Mouse (Mus musculus) NIH3T3 (cell line): ENCODE results near the gene Dusp21.

Experiments used
- DNase-seq: peaks from one replicate; pipeline ENCODE4 v3.0.0-alpha.2; 2012; ENCODE audit warnings: low read depth

The Dusp21 gene

GRCm38 (mm10) chrX:18145557-18145956 is at the start of gene Dusp21:
Gene Dusp21 (plus strand): TSS chrX:18145857.
- no peak for DNase-seq

GRCm38 (mm10) chrX:18160734-18161442 is 15.2 kb downstream of the Dusp21 start:
- DNase-seq = no peak

- no peak for DNase-seq
Measured at GRCm38 (mm10) chrX:18161796-18162191, 16.1 kb downstream of the Dusp21 start.

DNA sequence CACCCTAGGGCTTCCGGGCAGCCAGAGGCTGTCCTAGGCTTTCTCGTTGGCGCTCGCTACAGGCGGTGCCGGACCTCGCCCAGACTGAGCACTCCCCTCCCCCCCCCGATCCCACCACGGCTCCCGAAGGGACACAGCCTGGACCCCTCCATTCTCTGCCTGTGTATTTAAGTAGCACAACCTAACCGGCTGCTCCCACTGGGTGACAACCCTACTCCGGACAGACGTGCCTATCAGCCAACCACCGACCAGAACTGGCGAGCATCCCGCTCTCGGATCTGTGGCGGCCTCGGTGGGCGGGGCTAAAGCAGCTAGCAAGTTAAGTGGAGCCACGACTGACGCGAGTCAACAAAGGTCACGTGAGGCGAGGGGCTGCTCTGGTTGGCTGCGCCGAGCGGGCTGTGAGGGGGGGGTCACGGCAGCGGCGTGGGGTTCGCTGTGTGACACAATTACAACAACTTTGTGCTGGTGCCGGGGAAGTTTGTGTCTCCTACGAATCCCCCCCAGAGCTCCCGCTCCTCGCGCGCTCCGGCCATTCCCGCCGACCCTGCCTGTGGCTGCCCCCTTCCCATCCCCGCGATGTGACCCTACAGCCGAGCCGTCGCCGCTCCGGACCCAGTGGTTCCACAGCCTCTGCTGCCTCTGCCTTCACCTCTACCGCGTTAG is 16.7 kb downstream of the Dusp21 start, which contains the start of gene Kdm6a:
TSS of gene Kdm6a (plus strand) at position 384 of the 666 bp plus-strand sequence.
- peak; percentile 98 for DNase-seq

DNA sequence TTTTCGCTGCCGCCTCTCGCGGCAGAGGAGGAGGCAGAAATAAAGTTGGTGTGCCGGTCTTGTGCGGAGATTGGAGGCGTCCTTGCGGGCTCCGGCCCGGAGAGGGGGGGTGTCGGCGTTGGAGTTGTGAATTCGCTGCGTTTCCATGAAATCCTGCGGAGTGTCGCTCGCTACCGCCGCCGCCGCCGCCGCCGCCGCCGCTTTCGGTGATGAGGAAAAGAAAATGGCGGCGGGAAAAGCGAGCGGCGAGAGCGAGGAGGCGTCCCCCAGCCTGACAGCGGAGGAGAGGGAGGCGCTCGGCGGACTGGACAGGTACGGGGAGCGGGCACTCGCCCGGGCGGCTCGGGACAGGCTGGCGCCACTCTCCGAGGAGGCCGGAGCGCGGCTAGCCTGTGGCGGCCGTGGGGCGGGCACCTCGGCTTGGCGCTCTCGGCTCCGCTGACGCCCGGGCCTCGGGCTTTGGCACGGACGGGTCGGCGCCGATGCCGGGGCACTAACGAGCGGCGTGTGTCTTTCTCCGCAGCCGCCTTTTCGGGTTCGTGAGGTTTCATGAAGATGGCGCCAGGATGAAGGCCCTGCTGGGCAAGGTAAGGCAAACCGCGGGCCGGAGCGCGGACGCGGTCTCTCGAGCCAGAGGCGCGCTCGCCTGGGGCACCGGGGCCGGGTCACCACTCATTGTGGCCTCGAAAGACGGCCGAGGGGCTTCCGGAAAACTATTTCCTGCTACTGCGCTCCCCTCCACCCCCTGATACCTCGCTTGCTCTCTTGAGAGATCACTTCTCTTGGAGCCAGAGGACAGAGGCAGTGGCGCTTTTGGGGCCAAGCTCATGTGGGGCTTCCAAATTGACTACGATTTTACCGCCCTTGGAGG is 17.4 kb downstream of the Dusp21 start:
- DNase-seq = peak; percentile 74

DNA sequence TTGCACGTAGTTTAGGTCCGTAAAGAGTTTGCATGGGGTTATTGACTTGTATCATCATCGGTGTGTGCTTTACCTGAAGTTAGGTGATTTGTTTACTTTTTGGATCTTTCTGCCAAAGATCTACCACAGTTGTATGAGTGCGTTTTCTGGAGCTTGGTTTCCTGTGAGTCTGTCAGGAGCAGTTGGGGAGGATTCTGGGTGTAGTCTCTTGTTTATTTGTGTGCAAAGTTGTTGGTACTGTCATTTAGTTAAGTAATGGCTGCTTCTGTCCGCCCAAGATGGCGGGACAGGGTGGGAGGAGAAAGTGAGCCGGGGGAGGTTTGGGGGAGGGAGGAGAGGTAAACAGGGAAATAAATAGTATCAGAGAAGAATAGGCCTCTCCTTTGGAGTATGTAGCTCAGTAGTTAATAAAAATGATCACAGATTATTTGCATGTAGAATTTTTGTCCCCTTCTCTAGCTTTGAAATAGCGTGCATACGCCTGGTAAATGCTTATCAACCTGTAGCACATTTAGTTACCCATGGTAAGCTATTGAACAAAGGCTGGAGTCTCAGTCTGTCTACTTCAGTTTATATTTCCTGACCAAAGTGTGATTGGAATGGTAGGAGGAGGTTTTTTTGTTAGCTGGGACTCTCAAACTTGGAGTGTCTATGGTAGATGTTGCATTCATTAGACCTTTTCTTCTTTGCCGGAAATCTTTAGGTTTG is 18.4 kb downstream of the Dusp21 start:
- DNase-seq = peak; percentile 64

DNA sequence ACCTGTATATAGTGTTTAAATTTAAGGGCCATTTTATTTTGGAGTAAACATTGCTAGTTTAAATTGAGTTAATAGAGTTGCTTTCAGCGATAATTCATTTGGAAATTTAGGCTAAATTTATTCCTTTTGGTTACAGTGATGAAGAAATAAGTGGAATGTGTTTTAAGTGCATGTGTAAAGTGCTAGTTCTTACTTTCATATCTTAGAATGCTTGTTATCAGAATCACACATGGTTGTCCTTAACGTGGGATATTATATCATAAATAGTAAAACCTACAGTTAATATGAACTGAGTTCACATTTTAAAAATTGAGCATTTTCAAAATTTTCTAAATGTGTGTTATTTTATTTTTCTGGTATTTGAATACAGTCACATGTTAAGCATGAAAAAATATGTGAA is 19.5 kb downstream of the Dusp21 start:
- no peak for DNase-seq

DNA sequence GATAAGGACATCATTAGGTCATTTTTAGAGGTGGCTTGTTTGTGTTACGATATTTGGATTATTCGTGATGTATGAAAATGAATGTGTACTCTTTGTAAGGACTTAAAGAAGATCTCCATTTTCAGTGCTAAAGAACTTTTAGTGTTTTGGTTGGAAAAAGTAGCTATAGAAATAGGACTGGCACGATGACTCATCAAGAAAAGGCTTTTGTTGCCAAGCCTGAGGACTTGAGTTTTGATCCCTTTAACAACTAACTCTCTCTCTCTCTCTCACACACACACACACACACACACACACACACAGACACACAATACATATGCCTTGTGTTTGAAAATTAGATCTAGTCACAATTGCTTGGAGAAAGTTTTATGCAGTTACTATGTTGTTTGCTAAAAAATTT is 21.3 kb downstream of the Dusp21 start:
- peak; percentile 52 for DNase-seq

- DNase-seq = no peak
Measured at GRCm38 (mm10) chrX:18168940-18169339, 23.3 kb downstream of the Dusp21 start.

GRCm38 (mm10) chrX:18174831-18175230 is 29.2 kb downstream of the Dusp21 start:
- DNase-seq = no peak

DNA sequence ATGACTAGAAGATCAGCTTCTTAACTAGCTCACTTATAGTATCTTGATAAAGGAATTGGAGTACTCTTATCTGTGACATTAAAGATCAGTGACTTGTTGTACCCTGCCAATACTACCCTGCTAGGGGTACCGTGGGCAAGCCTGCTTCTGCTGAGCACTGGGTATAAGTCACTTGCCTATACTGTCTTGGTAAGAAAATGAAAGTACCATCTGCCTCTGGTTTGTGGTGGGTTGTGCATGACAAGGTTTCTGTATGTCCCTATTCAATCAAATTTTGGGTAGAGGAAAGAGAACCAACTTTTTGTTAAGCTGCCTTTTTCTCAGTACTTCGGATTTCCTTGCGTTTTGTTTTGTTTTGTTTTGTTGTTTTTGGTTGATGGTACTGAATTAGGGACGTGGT is 32.1 kb downstream of the Dusp21 start:
- DNase-seq = no peak

DNA sequence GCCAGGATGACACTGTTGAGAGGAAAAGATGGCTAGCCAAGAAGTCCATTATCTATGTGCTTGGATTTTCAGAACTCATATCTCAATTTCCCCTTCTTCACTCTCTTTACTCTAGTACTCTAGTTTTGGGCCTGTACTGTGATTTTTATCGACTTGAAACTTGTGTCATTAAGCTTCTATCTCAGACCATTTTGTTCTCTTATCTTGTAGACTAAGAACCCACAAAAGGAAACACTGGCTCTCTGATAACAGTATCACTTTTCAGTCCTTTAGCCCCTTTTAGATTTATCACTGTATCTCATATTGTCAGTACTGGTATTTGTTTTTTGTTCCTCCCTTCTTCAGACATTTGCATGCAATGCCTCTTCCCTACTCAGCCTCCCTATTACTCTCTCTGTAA is 33.8 kb downstream of the Dusp21 start:
- no peak for DNase-seq

- DNase-seq = no peak
Measured at GRCm38 (mm10) chrX:18187203-18187602, 41.5 kb downstream of the Dusp21 start.

- DNase-seq = no peak
Measured at GRCm38 (mm10) chrX:18188293-18188692, 42.6 kb downstream of the Dusp21 start.
